In the genomic region with DNA sequence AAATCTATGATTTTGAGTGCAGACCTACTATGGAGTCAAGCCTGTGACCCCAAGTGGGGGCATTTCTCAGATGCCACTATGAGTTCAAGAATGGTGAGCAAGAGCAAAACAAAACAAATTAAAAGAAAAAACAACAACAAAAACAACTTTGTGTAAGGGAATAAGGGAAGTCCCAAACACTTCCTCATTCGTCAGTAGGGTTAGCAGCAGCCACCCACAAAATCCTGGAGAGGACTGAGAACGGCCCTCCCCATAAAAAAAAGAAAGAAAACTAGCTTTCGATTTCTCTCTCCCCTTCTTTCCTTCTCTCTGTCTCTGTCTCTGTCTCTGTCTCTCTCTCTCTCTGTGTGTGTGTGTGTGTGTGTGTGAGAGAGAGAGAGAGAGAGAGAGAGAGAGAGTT, we compare ENCODE assay signal across 15 mouse cellular contexts.
DNase-seq lines count a peak whose midpoint lies in the region; ATAC-seq and TF ChIP-seq lines count a peak whose summit lies in the region.
"Had no signal": no experiment of that assay in that cellular context is flagged by ENCODE, and none has a peak within 500 bp of the region (broad histone marks: within the 10 kb centered on the region; RNA-seq: fewer than 3 reads in every experiment).

No protein-coding gene starts in this region.

- 82% methylated on average over 3 of the region's 3 CpGs for WGBS in hindbrain, embryonic 16.5 days
- 80% methylated on average over 3 of the region's 3 CpGs for WGBS in intestine, postnatal 0 days

- no peak overlapping the region for H3K4me3 ChIP-seq in gastrocnemius, adult 2 months
- no peak overlapping the region for H3K4me3 ChIP-seq in hindbrain, embryonic 16.5 days (ENCODE audit: low read length)
- H3K4me3 ChIP-seq in intestine, postnatal 0 days (ENCODE audit: low read depth, low read length), result no peak overlapping the region
- H3K4me3 ChIP-seq: embryonic facial prominence, embryonic 12.5 days; heart, embryonic 13.5 days; limb, embryonic 15.5 days; neural tube, embryonic 13.5 days had no signal

- intact Hi-C loops in gastrocnemius, adult 2 months (cut with DNase I), result no loop called here
- intact Hi-C loops in gastrocnemius, postnatal 36 days (cut with DNase I), result loop anchor here (5.0 to 10.0 kb wide), 2 partner anchors 106 to 198 kb away; no protein-coding TSS in a partner anchor

- peaks cover 3% of the 10 kb centered on the region; the same call in 1 of the 2 replicates for H3K36me3 ChIP-seq in hindbrain, embryonic 16.5 days (ENCODE audit: control insufficient read depth, insufficient read depth, low read length)
- H3K36me3 ChIP-seq in intestine, postnatal 0 days (ENCODE audit: control insufficient read depth, insufficient read depth), result peaks cover 39% of the 10 kb centered on the region

- H3K9me3 ChIP-seq in hindbrain, embryonic 16.5 days (ENCODE audit: control insufficient read depth, low read length), result no peaks in the 10 kb centered on the region
- no peaks in the 10 kb centered on the region for H3K9me3 ChIP-seq in intestine, postnatal 0 days (ENCODE audit: control insufficient read depth)
- H3K9me3 ChIP-seq: embryonic facial prominence, embryonic 12.5 days; heart, embryonic 13.5 days; limb, embryonic 15.5 days; neural tube, embryonic 13.5 days had no signal

- H3K4me2 ChIP-seq in hindbrain, embryonic 16.5 days (ENCODE audit: low read length), result no peak overlapping the region
- H3K4me2 ChIP-seq in intestine, postnatal 0 days (replicated peaks; ENCODE audit: low read depth), result no peak overlapping the region
- H3K4me2 ChIP-seq: embryonic facial prominence, embryonic 12.5 days; heart, embryonic 13.5 days; limb, embryonic 15.5 days; midbrain, embryonic 11.5 days; neural tube, embryonic 13.5 days had no signal

- H3K27ac ChIP-seq in gastrocnemius, adult 2 months, result peak overlapping the region; percentile 24; the same call in 1 of the 2 replicates
- no peak overlapping the region for H3K27ac ChIP-seq in hindbrain, embryonic 16.5 days (ENCODE audit: low read depth, low read length)
- H3K27ac ChIP-seq in intestine, postnatal 0 days (ENCODE audit: low read depth, low read length), result no peak overlapping the region
- H3K27ac ChIP-seq: embryonic facial prominence, embryonic 12.5 days; heart, embryonic 13.5 days; limb, embryonic 15.5 days; neural tube, embryonic 13.5 days had no signal

- H3K27me3 ChIP-seq in hindbrain, embryonic 16.5 days (replicated peaks; ENCODE audit: control insufficient read depth, insufficient read depth, low read length), result no peaks in the 10 kb centered on the region
- no peaks in the 10 kb centered on the region for H3K27me3 ChIP-seq in intestine, postnatal 0 days (replicated peaks; ENCODE audit: control insufficient read depth, insufficient read depth, low read length)
- H3K27me3 ChIP-seq: embryonic facial prominence, embryonic 12.5 days; limb, embryonic 15.5 days; neural tube, embryonic 13.5 days had no signal

- no peak for TF ChIP-seq CTCF in gastrocnemius, adult 2 months (IDR thresholded peaks at IDR 0.05)
- no peak for TF ChIP-seq CTCF in intestine, postnatal 0 days (IDR thresholded peaks at IDR 0.05; ENCODE audit: low read depth)

- DNase-seq in gastrocnemius, adult 2 months, result no peak
- no peak for DNase-seq in gastrocnemius, postnatal 36 days
- DNase-seq in lung, postnatal 36 days, result peak; percentile 0
- no peak for DNase-seq in lung, postnatal 25 days (ENCODE audit: low spot score)
- no peak for DNase-seq in frontal cortex, postnatal 14 days (ENCODE audit: low spot score in 2 of 2)
- DNase-seq: gastrocnemius, postnatal 14 days; heart, postnatal 4 days had no signal

- ATAC-seq in hematopoietic stem cell, adult 5-6 weeks (replicated peaks in 1 of 2; ENCODE audit: insufficient read depth in 1 of 2, low FRiP score in 2 of 2, low TSS enrichment in 1 of 2, low read depth in 1 of 2, poor library complexity in 2 of 2, severe bottlenecking in 2 of 2), result peak; percentile 59 to 76; a peak in 3 of 4 replicates
- ATAC-seq in hindbrain, embryonic 16.5 days, result no peak
- no peak for ATAC-seq in intestine, postnatal 0 days

- no peaks in the 10 kb centered on the region for H3K4me1 ChIP-seq in hindbrain, embryonic 16.5 days (ENCODE audit: control insufficient read depth, insufficient read depth, low read depth, low read length)
- peaks cover 5% of the 10 kb centered on the region; the same call in 1 of the 2 replicates for H3K4me1 ChIP-seq in intestine, postnatal 0 days (replicated peaks; ENCODE audit: control insufficient read depth, insufficient read depth, low read length)
- H3K4me1 ChIP-seq: embryonic facial prominence, embryonic 12.5 days; neural tube, embryonic 13.5 days had no signal

- H3K9ac ChIP-seq in hindbrain, embryonic 16.5 days (ENCODE audit: low read depth, low read length), result no peak overlapping the region
- no peak overlapping the region for H3K9ac ChIP-seq in intestine, postnatal 0 days (ENCODE audit: low read depth, low read length)
- H3K9ac ChIP-seq: embryonic facial prominence, embryonic 12.5 days; heart, embryonic 13.5 days; limb, embryonic 15.5 days; neural tube, embryonic 13.5 days had no signal

Comparison
In these comparisons a context has a peak if more than half of its experiments do, and no peak if none do; other contexts are left out.
1. ATAC-seq: peak in hematopoietic stem cell, adult 5-6 weeks (2 of 2); none in hindbrain, embryonic 16.5 days (single experiment) and intestine, postnatal 0 days (single experiment).